Mouse (Mus musculus): ENCODE results near the gene Gm17660. TPM values are rescaled to one million over a fixed set of nuclear protein-coding genes. Genes with fewer than 3 reads are reported as not detected.

Gene Gm17660
- polyA plus RNA-seq (2015; fragmentation: Nextera tagmentation; extraction: Ambion mirVana) = 0.35 TPM in 1 of 2 replicates, not detected in the other

DNA sequence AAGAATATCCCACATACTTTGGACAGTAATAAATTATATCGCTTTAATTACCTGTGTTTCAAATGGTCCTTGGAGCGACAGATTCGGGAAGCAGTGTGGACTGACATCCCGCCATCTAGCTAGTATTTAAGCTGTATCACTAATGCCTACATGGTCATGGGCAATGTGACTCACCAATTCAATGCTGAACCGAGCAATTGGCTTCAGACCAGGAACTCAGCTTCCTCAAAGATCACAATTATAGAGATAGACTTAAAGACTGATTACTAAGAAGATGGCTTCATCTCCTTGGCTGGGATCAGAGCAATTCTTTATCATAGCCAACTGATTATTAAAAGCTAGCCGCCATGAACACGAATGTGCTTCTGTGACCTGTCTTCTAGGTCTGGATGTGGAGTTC, at the start of gene Gm17660:
Gene Gm17660 (minus strand): TSS at position 101 of the 400 bp plus-strand sequence.
- 92% methylated on average over 7 of the region's 7 CpGs for WGBS
- TF ChIP-seq CTCF (IDR thresholded peaks at IDR 0.05; ENCODE audit: low read depth) (no peak), EP300 (optimal IDR thresholded peaks at IDR 0.05) (no peak)
- H3K4me1 ChIP-seq (replicated peaks; ENCODE audit: control insufficient read depth, insufficient read depth) = 0 out of 2 replicates have a peak, but pooled peaks cover 2% of the 10 kb centered on the region
- no peaks in the 10 kb centered on the region for H3K9me3 ChIP-seq (ENCODE audit: control insufficient read depth, low read length)
- H3K4me3 ChIP-seq (ENCODE audit: low read depth, low read length) = no peak within 1 kb of the TSS
- H3K9ac ChIP-seq (ENCODE audit: low read length) = no peak within 1 kb of the TSS
- H3K36me3 ChIP-seq (ENCODE audit: control insufficient read depth, insufficient read depth, low read length) = no peaks in the 10 kb centered on the region
- H3K27ac ChIP-seq (replicated peaks) = no peak within 1 kb of the TSS
- no peak for DNase-seq (ENCODE audit: low spot score)
- ATAC-seq (ENCODE audit: low FRiP score, low TSS enrichment) = no peak
- H3K27me3 ChIP-seq (ENCODE audit: control insufficient read depth, insufficient read depth, low read length) = no peaks in the 10 kb centered on the region
- H3K4me2 ChIP-seq (replicated peaks; ENCODE audit: low read depth) = no peak within 1 kb of the TSS

DNA sequence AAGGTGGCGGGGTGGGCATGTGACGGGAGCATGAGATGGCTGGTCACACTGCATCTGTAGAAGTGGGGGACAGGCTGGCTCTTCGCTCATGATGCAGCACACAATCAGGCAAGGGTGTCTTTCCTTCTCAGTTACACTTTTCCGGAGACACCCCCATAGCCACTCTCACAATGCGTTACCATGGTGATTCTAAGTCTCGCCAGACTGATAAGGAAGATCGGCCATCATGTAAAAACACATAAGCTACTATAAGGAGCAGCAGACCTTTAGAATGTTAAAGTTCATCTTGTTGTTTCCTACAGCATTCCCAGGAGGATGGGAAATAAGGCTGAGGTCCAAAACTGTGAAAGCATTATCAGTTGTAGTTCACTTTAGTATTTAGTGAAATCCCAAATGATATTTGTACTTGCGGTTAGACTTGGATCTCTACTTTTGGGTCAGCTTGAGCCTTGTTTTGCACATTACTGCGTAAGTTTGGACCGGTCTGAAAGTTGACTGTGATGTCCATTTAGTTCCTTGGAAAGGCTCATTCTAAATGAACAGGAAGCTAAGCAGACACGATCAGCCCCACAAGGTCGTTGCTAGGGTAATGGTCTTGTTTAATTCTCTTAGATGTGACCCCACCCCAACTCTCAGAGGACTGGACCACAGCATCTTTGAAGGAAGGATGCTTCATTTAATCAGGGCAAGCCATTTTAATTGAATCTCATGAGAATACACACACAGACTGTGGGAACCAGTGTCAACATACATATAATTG, 49.3 kb upstream of the Gm17660 start:
- TF ChIP-seq EP300 (optimal IDR thresholded peaks at IDR 0.05) (no peak), CTCF (IDR thresholded peaks at IDR 0.05; ENCODE audit: low read depth) (no peak)
- Histone ChIP-seq H3K9ac (ENCODE audit: low read length) (no peak overlapping the region), H3K27ac (replicated peaks) (no peak overlapping the region), H3K9me3 (ENCODE audit: control insufficient read depth, low read length) (no peaks in the 10 kb centered on the region), H3K4me1 (replicated peaks; ENCODE audit: control insufficient read depth, insufficient read depth) (no peaks in the 10 kb centered on the region), H3K36me3 (ENCODE audit: control insufficient read depth, insufficient read depth, low read length) (no peaks in the 10 kb centered on the region), H3K27me3 (ENCODE audit: control insufficient read depth, insufficient read depth, low read length) (no peaks in the 10 kb centered on the region), H3K4me3 (ENCODE audit: low read depth, low read length) (no peak overlapping the region), H3K4me2 (replicated peaks; ENCODE audit: low read depth) (no peak overlapping the region)
- no peak for DNase-seq (ENCODE audit: low spot score)
- 81% methylated on average over 12 of the region's 12 CpGs for WGBS
- no peak for ATAC-seq (ENCODE audit: low FRiP score, low TSS enrichment)

DNA sequence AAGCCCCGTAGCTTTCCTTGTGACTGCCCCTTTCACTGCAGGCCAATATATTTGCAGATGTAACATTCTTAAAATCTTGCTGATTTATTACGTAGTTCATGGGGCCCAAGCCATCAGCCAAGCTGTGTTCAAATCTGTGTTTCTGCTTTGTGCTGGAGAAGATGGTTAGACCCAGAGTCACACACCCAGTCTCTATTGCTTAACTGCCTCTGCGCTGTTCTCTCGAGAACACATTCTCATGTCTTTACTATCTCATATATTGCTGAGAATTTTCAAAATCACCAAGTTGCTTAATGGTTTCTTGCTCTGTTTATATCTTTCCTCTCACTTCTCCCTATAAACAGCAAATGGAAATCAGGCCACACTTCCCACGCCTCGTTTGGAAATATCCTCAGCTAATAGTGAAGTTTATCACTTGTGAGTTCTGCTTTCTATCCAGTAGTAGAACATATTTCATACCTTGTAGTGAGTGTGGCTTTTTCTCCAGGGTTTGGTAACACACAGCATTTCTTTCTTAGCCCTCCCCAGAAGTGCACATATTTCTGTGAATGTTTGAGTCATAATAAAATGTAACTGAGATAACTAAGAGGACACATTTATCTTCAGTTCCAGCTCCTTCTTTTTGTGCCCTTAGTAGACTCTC, 46.7 kb upstream of the Gm17660 start:
- no peak overlapping the region for H3K27ac ChIP-seq (replicated peaks)
- no peak for DNase-seq (ENCODE audit: low spot score)

DNA sequence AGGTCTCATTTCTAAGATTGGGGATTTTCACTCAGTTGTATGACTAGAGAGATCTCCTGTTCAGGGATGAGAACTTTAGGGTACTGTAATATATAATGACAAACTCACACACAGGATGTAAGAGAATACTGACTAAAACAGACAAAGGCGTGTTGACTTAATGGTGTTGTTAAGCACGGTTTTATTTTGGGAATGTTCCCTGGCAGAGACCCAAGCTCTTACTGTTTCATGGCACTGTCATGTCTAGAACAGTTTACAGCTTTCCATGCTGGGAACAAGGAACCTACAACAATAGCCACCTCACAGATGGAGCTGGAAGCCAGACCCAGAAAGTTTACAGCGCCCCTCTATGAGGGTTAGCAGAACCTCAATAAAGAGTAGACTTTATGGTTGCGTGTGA, 38.5 kb upstream of the Gm17660 start:
- WGBS = 65% methylated on average over 4 of the region's 4 CpGs
- ATAC-seq (ENCODE audit: low FRiP score, low TSS enrichment) (no peak), DNase-seq (ENCODE audit: low spot score) (no peak)

More for the DNA sequence above, 46.7 kb upstream of the Gm17660 start:
- Histone ChIP-seq H3K4me1 (replicated peaks; ENCODE audit: control insufficient read depth, insufficient read depth) (no peaks in the 10 kb centered on the region), H3K9ac (ENCODE audit: low read length) (no peak overlapping the region), H3K4me3 (ENCODE audit: low read depth, low read length) (no peak overlapping the region), H3K4me2 (replicated peaks; ENCODE audit: low read depth) (no peak overlapping the region), H3K36me3 (ENCODE audit: control insufficient read depth, insufficient read depth, low read length) (no peaks in the 10 kb centered on the region), H3K27me3 (ENCODE audit: control insufficient read depth, insufficient read depth, low read length) (no peaks in the 10 kb centered on the region), H3K9me3 (ENCODE audit: control insufficient read depth, low read length) (no peaks in the 10 kb centered on the region)
- TF ChIP-seq EP300 (optimal IDR thresholded peaks at IDR 0.05) (no peak), CTCF (IDR thresholded peaks at IDR 0.05; ENCODE audit: low read depth) (no peak)
- peak; percentile 42; the same call in 1 of the 2 replicates for ATAC-seq (ENCODE audit: low FRiP score, low TSS enrichment)
- 48% methylated on average over 6 of the region's 6 CpGs for WGBS

DNA sequence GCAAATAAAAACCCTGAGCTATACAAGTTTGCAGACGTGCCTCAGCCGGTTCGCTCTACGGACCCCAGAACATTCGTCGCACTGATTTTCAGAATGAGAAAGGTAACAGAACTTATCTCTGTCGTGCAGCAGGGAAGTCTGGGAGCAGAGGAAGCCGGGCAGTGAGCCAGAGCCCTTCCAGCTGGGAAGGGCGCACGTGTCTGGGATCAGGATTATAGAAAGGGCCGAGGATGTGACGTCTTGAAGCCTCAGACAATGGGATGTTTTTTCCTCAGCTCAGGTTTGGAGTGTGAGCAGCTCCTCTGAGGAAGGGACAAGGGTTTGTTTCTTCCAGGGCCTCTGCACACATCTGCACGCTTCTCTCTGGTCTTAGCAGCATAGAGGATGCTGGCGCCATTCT, 37.7 kb upstream of the Gm17660 start:
- H3K36me3 ChIP-seq (ENCODE audit: control insufficient read depth, insufficient read depth, low read length) = no peaks in the 10 kb centered on the region
- no peak overlapping the region; the same call in 1 of the 2 replicates for H3K4me2 ChIP-seq (replicated peaks; ENCODE audit: low read depth)
- TF ChIP-seq CTCF (IDR thresholded peaks at IDR 0.05; ENCODE audit: low read depth) (no peak), EP300 (optimal IDR thresholded peaks at IDR 0.05) (peak; percentile 64)
- no peak overlapping the region for H3K9ac ChIP-seq (ENCODE audit: low read length)
- H3K9me3 ChIP-seq (ENCODE audit: control insufficient read depth, low read length) = no peaks in the 10 kb centered on the region
- no peaks in the 10 kb centered on the region for H3K27me3 ChIP-seq (ENCODE audit: control insufficient read depth, insufficient read depth, low read length)
- 0 out of 2 replicates have a peak, but pooled peaks have one; percentile 24 for ATAC-seq (ENCODE audit: low FRiP score, low TSS enrichment)
- H3K4me3 ChIP-seq (ENCODE audit: low read depth, low read length) = no peak overlapping the region
- DNase-seq (ENCODE audit: low spot score) = peak; percentile 48
- H3K4me1 ChIP-seq (replicated peaks; ENCODE audit: control insufficient read depth, insufficient read depth) = peaks cover 3% of the 10 kb centered on the region; the same call in 1 of the 2 replicates
- 27% methylated on average over 14 of the region's 14 CpGs for WGBS
- peak overlapping the region; percentile 69 for H3K27ac ChIP-seq (replicated peaks)

More for the DNA sequence above, 38.5 kb upstream of the Gm17660 start:
- TF ChIP-seq CTCF (IDR thresholded peaks at IDR 0.05; ENCODE audit: low read depth) = no peak
- TF ChIP-seq EP300 (optimal IDR thresholded peaks at IDR 0.05) = no peak
- Histone ChIP-seq H3K4me2 (replicated peaks; ENCODE audit: low read depth) (no peak overlapping the region), H3K4me3 (ENCODE audit: low read depth, low read length) (no peak overlapping the region), H3K27ac (replicated peaks) (0 out of 2 replicates have a peak overlapping the region, but pooled peaks have one; percentile 5), H3K9ac (ENCODE audit: low read length) (no peak overlapping the region), H3K9me3 (ENCODE audit: control insufficient read depth, low read length) (no peaks in the 10 kb centered on the region), H3K4me1 (replicated peaks; ENCODE audit: control insufficient read depth, insufficient read depth) (0 out of 2 replicates have a peak, but pooled peaks cover 3% of the 10 kb centered on the region), H3K36me3 (ENCODE audit: control insufficient read depth, insufficient read depth, low read length) (no peaks in the 10 kb centered on the region), H3K27me3 (ENCODE audit: control insufficient read depth, insufficient read depth, low read length) (no peaks in the 10 kb centered on the region)
